Mouse (Mus musculus): ENCODE measurements at regions not wholly inside any gene's neighbourhood (a gene's known extent, or its start where the extent isn't known, plus 50 kb on each side); places are given as distances from the start of the nearest gene placed in this dataset.
A peak's percentile ranks its signal among the peaks of the same experiment; 100 is the strongest.

DNA sequence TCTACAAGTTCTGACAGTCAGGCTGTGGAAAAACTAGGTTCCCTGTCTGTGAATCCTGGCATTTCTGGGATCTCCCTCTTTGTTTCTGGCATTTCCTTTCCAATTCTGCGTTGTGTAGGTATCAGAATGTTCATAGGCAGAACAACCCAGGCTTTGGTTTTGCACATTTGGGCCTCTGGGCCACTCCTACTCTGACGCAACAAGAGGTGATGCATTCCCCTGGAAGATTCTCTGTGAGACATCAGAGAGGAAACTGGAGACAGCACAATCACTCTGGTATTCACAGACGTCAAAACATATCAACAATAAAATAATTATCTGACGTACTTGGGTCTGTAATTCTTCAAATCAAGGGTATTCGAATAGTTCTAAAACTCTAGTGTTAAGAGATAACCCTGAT lies 2202.4 kb upstream of the Gm7489 start:
- Histone ChIP-seq H3K79me2 (ENCODE audit: control insufficient read depth, insufficient read depth) (no peaks in the 10 kb centered on the region), H3K4me3 (ENCODE audit: insufficient read depth, poor library complexity, severe bottlenecking) (no peak overlapping the region), H3ac (ENCODE audit: control insufficient read depth, insufficient read length, low read depth) (no peak overlapping the region), H3K79me3 (ENCODE audit: low read depth) (no peaks in the 10 kb centered on the region), H3K27me3 (ENCODE audit: control insufficient read depth, insufficient read depth, insufficient read length) (no peaks in the 10 kb centered on the region), H3K36me3 (ENCODE audit: control insufficient read depth, insufficient read depth) (no peaks in the 10 kb centered on the region)
- TF ChIP-seq CEBPB (IDR thresholded peaks at IDR 0.05; ENCODE audit: low read depth) (peak; percentile 93), CTCF (IDR thresholded peaks at IDR 0.05; ENCODE audit: control insufficient read depth, insufficient read depth, insufficient read length) (no peak), MYOD1 (IDR thresholded peaks at IDR 0.05; ENCODE audit: control insufficient read depth, insufficient read length, low read depth) (no peak), MAX (IDR thresholded peaks at IDR 0.05) (no peak), USF1 (IDR thresholded peaks at IDR 0.05; ENCODE audit: low read depth) (no peak), FOSL1 (IDR thresholded peaks at IDR 0.05; ENCODE audit: insufficient read depth, low read length, poor library complexity, severe bottlenecking) (no peak), MYOG (IDR thresholded peaks at IDR 0.05; ENCODE audit: control insufficient read depth, extremely low read depth, insufficient read length) (no peak)

DNA sequence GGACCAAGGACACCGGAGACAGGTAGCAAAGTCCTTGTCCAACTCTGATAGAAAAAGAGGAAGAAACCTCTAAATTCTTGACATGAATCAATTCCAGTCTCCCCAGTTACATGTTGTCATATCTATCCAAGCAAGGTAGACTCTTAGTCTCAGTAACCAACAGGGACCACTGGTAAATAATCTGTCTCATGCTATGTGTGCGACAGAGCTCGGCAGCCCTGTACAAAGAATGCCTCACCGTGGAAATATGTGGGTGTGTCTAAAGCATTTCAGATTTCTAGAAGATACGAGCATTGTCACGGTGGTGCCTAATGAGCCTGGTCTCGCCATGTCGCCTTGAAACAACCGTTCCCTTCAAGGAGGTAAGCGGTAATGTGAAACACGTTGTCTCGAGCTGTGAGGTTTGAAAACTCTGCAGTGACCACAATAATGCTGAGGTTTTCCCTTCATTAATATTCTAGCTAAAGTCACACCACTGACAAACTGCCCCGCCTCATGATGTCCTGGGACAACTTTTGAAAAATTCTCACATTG lies 2197.6 kb upstream of the Gm7489 start:
- H3ac ChIP-seq (ENCODE audit: control insufficient read depth, insufficient read length, low read depth) = no peak overlapping the region
- TF ChIP-seq CEBPB (IDR thresholded peaks at IDR 0.05; ENCODE audit: low read depth) = no peak
- no peak for TF ChIP-seq MAX (IDR thresholded peaks at IDR 0.05)
- TF ChIP-seq MYOD1 (IDR thresholded peaks at IDR 0.05; ENCODE audit: control insufficient read depth, insufficient read length, low read depth) = no peak
- TF ChIP-seq FOSL1 (IDR thresholded peaks at IDR 0.05; ENCODE audit: insufficient read depth, low read length, poor library complexity, severe bottlenecking) = no peak
- no peak for TF ChIP-seq CTCF (IDR thresholded peaks at IDR 0.05; ENCODE audit: control insufficient read depth, insufficient read depth, insufficient read length)
- TF ChIP-seq USF1 (IDR thresholded peaks at IDR 0.05; ENCODE audit: low read depth) = no peak
- TF ChIP-seq MYOG (IDR thresholded peaks at IDR 0.05; ENCODE audit: control insufficient read depth, extremely low read depth, insufficient read length) = no peak
- no peaks in the 10 kb centered on the region for H3K79me2 ChIP-seq (ENCODE audit: control insufficient read depth, insufficient read depth)
- no peak overlapping the region for H3K4me3 ChIP-seq (ENCODE audit: insufficient read depth, poor library complexity, severe bottlenecking)
- no peaks in the 10 kb centered on the region for H3K36me3 ChIP-seq (ENCODE audit: control insufficient read depth, insufficient read depth)
- H3K27me3 ChIP-seq (ENCODE audit: control insufficient read depth, insufficient read depth, insufficient read length) = no peaks in the 10 kb centered on the region
- no peaks in the 10 kb centered on the region for H3K79me3 ChIP-seq (ENCODE audit: low read depth)

GRCm38 (mm10) chr15:51689498-51689897 lies 2195.2 kb upstream of the Gm7489 start:
- no peak overlapping the region for H3ac ChIP-seq (ENCODE audit: control insufficient read depth, insufficient read length, low read depth)
- TF ChIP-seq MYOD1 (IDR thresholded peaks at IDR 0.05; ENCODE audit: control insufficient read depth, insufficient read length, low read depth) (no peak), MYOG (IDR thresholded peaks at IDR 0.05; ENCODE audit: control insufficient read depth, extremely low read depth, insufficient read length) (no peak), MAX (IDR thresholded peaks at IDR 0.05) (no peak), CEBPB (IDR thresholded peaks at IDR 0.05; ENCODE audit: low read depth) (no peak), FOSL1 (IDR thresholded peaks at IDR 0.05; ENCODE audit: insufficient read depth, low read length, poor library complexity, severe bottlenecking) (no peak), CTCF (IDR thresholded peaks at IDR 0.05; ENCODE audit: control insufficient read depth, insufficient read depth, insufficient read length) (no peak), USF1 (IDR thresholded peaks at IDR 0.05; ENCODE audit: low read depth) (no peak)
- no peaks in the 10 kb centered on the region for H3K27me3 ChIP-seq (ENCODE audit: control insufficient read depth, insufficient read depth, insufficient read length)
- H3K79me3 ChIP-seq (ENCODE audit: low read depth) = no peaks in the 10 kb centered on the region
- no peak overlapping the region for H3K4me3 ChIP-seq (ENCODE audit: insufficient read depth, poor library complexity, severe bottlenecking)
- no peaks in the 10 kb centered on the region for H3K79me2 ChIP-seq (ENCODE audit: control insufficient read depth, insufficient read depth)
- no peaks in the 10 kb centered on the region for H3K36me3 ChIP-seq (ENCODE audit: control insufficient read depth, insufficient read depth)

DNA sequence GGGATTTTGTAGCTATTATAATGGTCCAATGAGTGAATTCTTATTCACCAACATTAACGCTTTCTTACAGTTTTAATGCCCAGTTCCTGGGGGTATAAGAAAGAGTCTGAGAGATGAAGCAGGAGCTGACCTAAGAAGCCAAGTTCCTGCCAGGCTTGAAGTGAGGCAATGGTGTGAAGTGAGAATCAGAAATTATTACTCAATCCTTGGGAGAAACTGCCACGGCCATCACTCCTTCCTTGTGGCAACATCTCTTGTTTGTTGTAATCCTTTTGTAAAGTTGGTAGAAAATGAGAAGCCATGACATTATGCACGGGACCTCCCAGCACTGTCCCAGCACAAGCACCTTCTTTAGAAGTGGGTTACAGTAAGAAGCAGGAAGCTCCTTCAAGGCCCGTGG lies 2192.0 kb upstream of the Gm7489 start:
- Histone ChIP-seq H3K4me3 (ENCODE audit: insufficient read depth, poor library complexity, severe bottlenecking) (no peak overlapping the region), H3K27me3 (ENCODE audit: control insufficient read depth, insufficient read depth, insufficient read length) (no peaks in the 10 kb centered on the region), H3K79me3 (ENCODE audit: low read depth) (no peaks in the 10 kb centered on the region), H3ac (ENCODE audit: control insufficient read depth, insufficient read length, low read depth) (no peak overlapping the region), H3K36me3 (ENCODE audit: control insufficient read depth, insufficient read depth) (no peaks in the 10 kb centered on the region), H3K79me2 (ENCODE audit: control insufficient read depth, insufficient read depth) (no peaks in the 10 kb centered on the region)
- TF ChIP-seq MAX (IDR thresholded peaks at IDR 0.05) (no peak), USF1 (IDR thresholded peaks at IDR 0.05; ENCODE audit: low read depth) (no peak), CTCF (IDR thresholded peaks at IDR 0.05; ENCODE audit: control insufficient read depth, insufficient read depth, insufficient read length) (no peak), MYOG (IDR thresholded peaks at IDR 0.05; ENCODE audit: control insufficient read depth, extremely low read depth, insufficient read length) (no peak), FOSL1 (IDR thresholded peaks at IDR 0.05; ENCODE audit: insufficient read depth, low read length, poor library complexity, severe bottlenecking) (no peak), MYOD1 (IDR thresholded peaks at IDR 0.05; ENCODE audit: control insufficient read depth, insufficient read length, low read depth) (no peak), CEBPB (IDR thresholded peaks at IDR 0.05; ENCODE audit: low read depth) (no peak)

GRCm38 (mm10) chr15:51696344-51697016 lies 2188.2 kb upstream of the Gm7489 start:
- TF ChIP-seq CTCF (IDR thresholded peaks at IDR 0.05; ENCODE audit: control insufficient read depth, insufficient read depth, insufficient read length) = peak; percentile 62
- no peak for TF ChIP-seq MYOG (IDR thresholded peaks at IDR 0.05; ENCODE audit: control insufficient read depth, extremely low read depth, insufficient read length)
- TF ChIP-seq MAX (IDR thresholded peaks at IDR 0.05) = no peak
- no peak for TF ChIP-seq MYOD1 (IDR thresholded peaks at IDR 0.05; ENCODE audit: control insufficient read depth, insufficient read length, low read depth)
- no peak for TF ChIP-seq CEBPB (IDR thresholded peaks at IDR 0.05; ENCODE audit: low read depth)
- no peak for TF ChIP-seq USF1 (IDR thresholded peaks at IDR 0.05; ENCODE audit: low read depth)
- TF ChIP-seq FOSL1 (IDR thresholded peaks at IDR 0.05; ENCODE audit: insufficient read depth, low read length, poor library complexity, severe bottlenecking) = no peak

More at GRCm38 (mm10) chr15:51696344-51697016, 2188.2 kb upstream of the Gm7489 start:
- Histone ChIP-seq H3K79me3 (ENCODE audit: low read depth) (no peaks in the 10 kb centered on the region), H3K79me2 (ENCODE audit: control insufficient read depth, insufficient read depth) (no peaks in the 10 kb centered on the region), H3ac (ENCODE audit: control insufficient read depth, insufficient read length, low read depth) (no peak overlapping the region), H3K27me3 (ENCODE audit: control insufficient read depth, insufficient read depth, insufficient read length) (no peaks in the 10 kb centered on the region), H3K36me3 (ENCODE audit: control insufficient read depth, insufficient read depth) (no peaks in the 10 kb centered on the region), H3K4me3 (ENCODE audit: insufficient read depth, poor library complexity, severe bottlenecking) (no peak overlapping the region)
